Mouse (Mus musculus) lung, postnatal 0 days (tissue): ENCODE measurements around the gene Gnai2. TPM values are rescaled to one million over a fixed set of nuclear protein-coding genes. Genes with fewer than 3 reads are reported as not detected.

Source experiments
- ATAC-seq: fragments of 200-750 bp; cut with Nextera tagmentation; 2 replicates; pipeline ENCODE4 v1.8.0; 2017; ENCODE audit warnings: moderate library complexity
- DNase-seq: peaks from one replicate; pipeline ENCODE4 v3.0.0-alpha.2; 2016; ENCODE audit warnings: low spot score
- H3K27ac ChIP-seq: fragments of 300-500 bp; sonication (generic); 2 replicates; pipeline ENCODE4 v1.5.1; 2014; ENCODE audit warnings: antibody characterized with exemption, mild to moderate bottlenecking, low read length, mixed read lengths
- H3K27me3 ChIP-seq: fragments of 300-500 bp; sonication (generic); replicated peaks from 2 replicates; pipeline ENCODE4 v1.6.1; 2014; ENCODE audit warnings: low read length, mixed read lengths; ENCODE audit not compliant: insufficient read depth
- H3K36me3 ChIP-seq: fragments of 300-500 bp; sonication (generic); 2 replicates; pipeline ENCODE4 v1.6.1; 2014; ENCODE audit warnings: low read length, mixed read lengths; ENCODE audit not compliant: insufficient read depth
- H3K4me1 ChIP-seq: fragments of 300-500 bp; sonication (generic); 2 replicates; pipeline ENCODE4 v1.6.1; 2014; ENCODE audit warnings: antibody characterized with exemption, low read depth, low read length, mixed read lengths; ENCODE audit not compliant: insufficient read depth
- H3K4me2 ChIP-seq: fragments of 300-500 bp; sonication (generic); replicated peaks from 2 replicates; pipeline ENCODE4 v1.6.1; 2014; ENCODE audit warnings: low read depth, mild to moderate bottlenecking, low read length, moderate library complexity, mixed read lengths
- H3K4me3 ChIP-seq: fragments of 300-500 bp; sonication (generic); 2 replicates; pipeline ENCODE4 v1.5.1; 2014; ENCODE audit warnings: low read depth, low read length
- H3K9ac ChIP-seq: fragments of 300-500 bp; sonication (generic); replicated peaks from 2 replicates; pipeline ENCODE4 v1.6.1; 2014; ENCODE audit warnings: low read depth, mild to moderate bottlenecking
- H3K9me3 ChIP-seq: fragments of 300-500 bp; sonication (generic); 2 replicates; pipeline ENCODE4 v1.6.1; 2016; ENCODE audit warnings: low read length, mixed read lengths
- CTCF ChIP-seq: IDR thresholded peaks from 2 replicates; pipeline ENCODE4 v1.5.1; 2016; ENCODE audit warnings: antibody characterized with exemption, mild to moderate bottlenecking
- EP300 ChIP-seq: IDR thresholded peaks from 2 replicates; pipeline ENCODE4 v1.6.1; 2016; ENCODE audit warnings: antibody characterized with exemption, mild to moderate bottlenecking, control low read depth
- WGBS: fragments of 180-500 bp; shearing (Covaris S2); extraction: QIAGEN DNeasy Blood & Tissue Kit; methylation state at CpG from one replicate; pipeline ENCODE4 v1.1.7; 2014; 5-methylcytosine and 5-hydroxymethylcytosine counted together
- polyA plus RNA-seq: library from polyadenylated mRNA; unstranded; fragments of >200 nt; fragmentation: Nextera tagmentation; extraction: Ambion mirVana; gene quantifications from 2 replicates; pipeline ENCODE4 v1.2.1, GENCODE M21; 2015

Gnai2 gene
- polyA plus RNA-seq, 1 experiment from 2014 or later, result 414 TPM

GRCm38 (mm10) chr9:107627387-107628255, 7.5 kb downstream of the Gnai2 start:
- no peak for TF ChIP-seq CTCF
- no peak for TF ChIP-seq EP300
- 37% methylated on average over 20 of the region's 20 CpGs for WGBS
- H3K27me3 ChIP-seq, result no peaks in the 10 kb centered on the region
- ATAC-seq (no peak), DNase-seq (no peak)
- H3K9ac ChIP-seq, result peak overlapping the region; percentile 23; the same call in 1 of the 2 replicates
- H3K4me2 ChIP-seq, result peak overlapping the region; percentile 41; the same call in 1 of the 2 replicates
- no peak overlapping the region for H3K4me3 ChIP-seq
- H3K9me3 ChIP-seq, result no peaks in the 10 kb centered on the region
- H3K4me1 ChIP-seq, result peaks cover 52% of the 10 kb centered on the region
- H3K36me3 ChIP-seq, result 0 out of 2 replicates have a peak, but pooled peaks cover 4% of the 10 kb centered on the region
- H3K27ac ChIP-seq, result peak overlapping the region; percentile 86

GRCm38 (mm10) chr9:107626844-107627277, 8.3 kb downstream of the Gnai2 start:
- Histone ChIP-seq H3K4me3 (no peak overlapping the region), H3K4me2 (peak overlapping the region; percentile 41), H3K36me3 (peaks cover 11% of the 10 kb centered on the region; the same call in 1 of the 2 replicates), H3K27me3 (no peaks in the 10 kb centered on the region), H3K4me1 (peaks cover 45% of the 10 kb centered on the region), H3K9ac (peak overlapping the region; percentile 23; the same call in 1 of the 2 replicates), H3K9me3 (no peaks in the 10 kb centered on the region), H3K27ac (peak overlapping the region; percentile 86)
- TF ChIP-seq CTCF (peak; percentile 97), EP300 (no peak)
- 0% methylated on average over 2 of the region's 2 CpGs for WGBS
- ATAC-seq (peak; percentile 74), DNase-seq (peak; percentile 90)

GRCm38 (mm10) chr9:107626158-107626843, 8.9 kb downstream of the Gnai2 start:
- no peaks in the 10 kb centered on the region for H3K9me3 ChIP-seq
- DNase-seq (no peak), ATAC-seq (peak; percentile 9)
- no peak overlapping the region for H3K4me3 ChIP-seq
- WGBS, result 31% methylated on average over 15 of the region's 15 CpGs
- H3K27me3 ChIP-seq, result no peaks in the 10 kb centered on the region
- H3K27ac ChIP-seq, result peak overlapping the region; percentile 86
- TF ChIP-seq CTCF (no peak), EP300 (no peak)
- H3K4me2 ChIP-seq, result peak overlapping the region; percentile 41
- H3K36me3 ChIP-seq, result peaks cover 11% of the 10 kb centered on the region; the same call in 1 of the 2 replicates
- H3K9ac ChIP-seq, result 0 out of 2 replicates have a peak overlapping the region, but pooled peaks have one; percentile 23
- peaks cover 41% of the 10 kb centered on the region for H3K4me1 ChIP-seq

DNA sequence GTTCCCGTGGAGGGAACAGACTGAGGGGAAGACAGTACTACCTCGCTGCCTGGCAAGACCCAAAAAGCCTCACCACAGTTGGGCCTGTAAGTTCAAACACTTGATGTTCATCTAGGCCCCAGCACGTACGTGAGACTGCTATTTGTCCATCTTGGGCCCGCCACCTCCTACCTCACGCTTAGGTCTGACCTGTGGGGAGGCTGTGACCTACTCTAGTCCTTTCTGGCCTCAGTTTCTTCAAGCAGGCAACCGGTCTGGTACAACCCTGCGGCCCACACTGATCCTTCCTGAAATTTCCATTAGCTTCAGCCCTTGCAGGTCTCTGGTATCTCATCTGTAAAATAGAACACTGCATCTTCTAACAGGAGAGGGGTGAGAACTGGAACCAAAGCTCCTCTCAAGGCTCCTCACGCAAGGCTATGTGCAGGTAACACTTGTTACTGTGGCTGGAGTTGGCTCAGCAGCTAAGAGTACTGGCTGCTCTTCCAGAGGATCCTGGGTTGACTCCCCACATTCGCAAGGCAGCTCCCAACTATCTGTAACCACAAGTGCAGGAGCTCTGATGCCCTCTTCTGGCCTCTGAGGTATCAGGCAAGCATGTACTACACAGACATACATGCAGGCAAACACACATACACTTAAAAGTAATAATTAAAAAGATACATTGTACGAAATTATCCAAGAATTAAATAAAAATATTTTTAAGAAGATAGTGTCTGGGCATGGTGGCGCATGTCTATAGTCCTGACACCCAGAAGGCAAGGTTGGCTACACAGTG, 9.6 kb downstream of the Gnai2 start:
- ATAC-seq (no peak), DNase-seq (no peak)
- H3K36me3 ChIP-seq, result peaks cover 11% of the 10 kb centered on the region; the same call in 1 of the 2 replicates
- WGBS, result 85% methylated on average over 12 of the region's 12 CpGs
- H3K4me3 ChIP-seq, result no peak overlapping the region
- no peaks in the 10 kb centered on the region for H3K27me3 ChIP-seq
- peaks cover 37% of the 10 kb centered on the region for H3K4me1 ChIP-seq
- peak overlapping the region; percentile 86 for H3K27ac ChIP-seq
- no peaks in the 10 kb centered on the region for H3K9me3 ChIP-seq
- no peak overlapping the region for H3K4me2 ChIP-seq
- TF ChIP-seq EP300 (no peak), CTCF (peak; percentile 57)
- H3K9ac ChIP-seq, result no peak overlapping the region

DNA sequence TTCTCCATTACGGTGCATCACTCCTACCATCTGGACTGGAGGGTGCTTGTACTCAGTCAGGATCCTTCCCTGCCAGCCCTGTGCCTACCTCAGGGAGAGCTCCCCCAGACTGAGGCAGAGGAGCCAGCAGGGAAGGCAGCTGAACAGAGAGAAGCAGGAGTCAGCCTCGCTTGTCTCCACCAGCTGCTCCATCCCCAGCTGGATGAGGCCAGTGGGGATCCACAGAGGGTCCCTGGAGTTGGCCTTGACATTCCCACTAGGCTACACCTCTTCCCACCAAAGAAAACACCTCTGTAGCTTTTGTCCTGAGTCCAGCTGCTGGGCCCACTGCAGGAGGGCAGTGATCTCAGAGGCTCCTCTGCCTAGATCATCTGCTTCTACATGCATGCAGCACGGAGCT, 10.2 kb downstream of the Gnai2 start:
- 85% methylated on average over 3 of the region's 3 CpGs for WGBS
- DNase-seq (no peak), ATAC-seq (no peak)
- H3K4me1 ChIP-seq, result peaks cover 36% of the 10 kb centered on the region
- 0 out of 2 replicates have a peak overlapping the region, but pooled peaks have one; percentile 9 for H3K4me2 ChIP-seq
- TF ChIP-seq EP300 (no peak), CTCF (no peak)
- no peaks in the 10 kb centered on the region for H3K9me3 ChIP-seq
- H3K27ac ChIP-seq, result peak overlapping the region; percentile 86
- no peak overlapping the region for H3K4me3 ChIP-seq
- no peak overlapping the region for H3K9ac ChIP-seq
- peaks cover 16% of the 10 kb centered on the region for H3K36me3 ChIP-seq
- H3K27me3 ChIP-seq, result no peaks in the 10 kb centered on the region
